Mouse (Mus musculus) layer of hippocampus, adult 18-20 months (tissue): ENCODE results near the gene Cox19. TPM values are rescaled to one million over a fixed set of nuclear protein-coding genes. Genes with fewer than 3 reads are reported as not detected.

ENCODE experiments used
- DNase-seq, 2 experiments: peaks; one replicate each; pipeline ENCODE4 v3.0.0; 2022; ENCODE audit warnings: low spot score in 2 of 2
- total RNA-seq, 2 experiments: library from RNA; stranded (reverse); gene quantifications; 2 replicates each; pipeline ENCODE4 v1.2.3; 2021

Gene Cox19
- total RNA-seq, 2 experiments from 2014 or later: 65.3 to 71.1 TPM

DNA sequence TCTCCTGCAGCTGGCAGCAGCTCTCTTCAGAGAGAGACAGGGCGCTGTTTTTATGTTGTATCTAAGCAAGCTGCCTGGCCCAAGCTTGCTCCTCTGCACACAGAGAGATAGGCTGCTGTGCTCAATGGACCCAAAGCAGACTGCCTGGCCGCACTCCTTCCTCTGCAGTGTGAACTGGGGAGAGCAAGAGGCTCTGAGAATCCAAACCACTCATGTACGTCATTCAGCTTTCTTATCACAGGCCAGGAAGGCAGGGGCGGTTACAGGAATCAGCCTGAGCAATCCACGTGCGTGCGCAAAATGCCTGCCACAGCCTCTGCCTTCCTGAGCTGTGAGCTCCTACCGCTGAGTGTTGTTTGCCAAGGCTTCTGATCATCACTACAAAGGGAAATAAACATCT is 31.5 kb upstream of the Cox19 start:
- DNase-seq: peak in 1 of 2 experiments; percentile 61

DNA sequence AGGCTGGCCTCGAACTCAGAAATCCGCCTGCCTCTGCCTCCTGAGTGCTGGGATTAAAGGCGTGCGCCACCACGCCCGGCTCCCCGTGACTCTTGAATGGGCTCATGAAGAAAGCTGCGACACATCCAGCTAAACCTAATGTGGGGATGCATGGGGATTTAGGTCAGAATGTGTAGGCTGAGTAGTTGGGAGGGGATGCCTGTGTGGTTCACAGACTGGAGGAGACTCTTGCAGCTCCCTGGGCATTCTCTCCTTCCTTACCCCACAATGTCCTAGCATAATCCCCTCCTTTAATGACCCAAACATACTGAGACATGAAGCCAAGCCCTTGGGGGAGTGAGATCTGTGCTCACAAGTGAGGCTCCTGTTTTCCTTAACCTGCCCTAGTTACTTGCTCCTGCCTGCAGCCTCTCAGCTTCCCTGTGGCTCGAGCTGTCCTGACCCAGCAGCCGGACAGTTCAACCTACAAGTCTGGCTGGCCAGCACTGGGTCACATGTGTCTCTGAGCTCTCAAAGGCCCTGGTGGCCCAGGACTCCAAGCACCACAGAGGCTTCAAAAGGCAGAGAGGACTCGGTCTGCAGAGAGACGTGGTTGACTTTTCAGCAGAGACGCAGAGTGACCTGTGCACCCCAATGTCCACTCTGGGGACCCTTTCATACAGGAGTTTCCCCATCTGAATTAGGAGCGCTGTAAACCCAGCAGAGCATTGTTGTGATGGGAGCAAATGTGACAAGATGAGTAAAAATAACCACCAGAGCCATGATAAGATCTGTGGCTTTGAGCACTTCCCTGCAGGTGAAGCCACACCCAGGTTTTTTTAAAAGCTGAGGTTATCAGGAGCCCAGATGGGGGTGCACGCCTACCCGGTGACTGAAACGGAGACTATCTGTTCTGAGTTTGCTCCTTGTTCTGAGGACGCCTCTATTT is 30.6 kb upstream of the Cox19 start:
- DNase-seq: no peak

DNA sequence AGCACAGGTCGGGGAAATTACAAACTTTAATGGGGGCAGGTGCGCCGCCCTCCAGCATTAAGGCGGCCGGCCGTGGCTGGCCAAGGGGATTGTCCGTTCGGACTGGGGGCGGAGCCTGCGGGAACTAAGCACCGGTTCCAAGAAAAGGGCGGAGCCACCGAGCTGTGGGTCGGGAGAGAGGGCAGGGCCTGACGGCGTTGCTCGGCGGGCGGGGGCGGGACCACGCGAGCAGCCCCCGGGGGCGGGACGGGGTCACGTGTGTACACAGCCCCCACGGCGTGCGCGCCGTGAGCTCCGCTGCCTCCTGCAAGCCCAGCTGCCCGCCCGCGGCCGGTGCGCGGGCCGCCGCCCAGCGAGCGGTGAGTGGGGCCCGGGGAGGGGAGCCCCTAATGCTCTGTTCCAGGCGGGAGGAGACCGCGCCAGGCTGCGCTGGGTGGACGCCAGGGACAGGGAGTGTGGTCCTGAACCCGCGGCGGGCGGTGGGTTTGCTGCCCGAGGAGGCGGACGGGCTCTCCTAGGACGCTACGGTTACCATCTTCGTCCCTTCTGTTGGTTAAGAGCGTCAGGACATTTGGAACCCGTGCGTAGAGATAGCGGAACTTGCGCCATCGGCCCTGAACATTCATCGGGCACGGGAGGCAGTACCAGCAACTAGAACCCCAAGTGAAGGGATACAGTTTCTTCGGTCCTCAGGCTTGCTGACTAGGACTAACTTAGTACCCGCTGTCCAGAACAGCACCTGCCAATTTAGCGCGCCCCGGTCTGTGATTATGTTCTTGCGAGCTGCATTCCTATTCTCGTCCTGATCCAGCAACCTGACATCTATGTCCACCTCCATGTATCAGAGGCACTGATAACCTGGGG is 29.4 kb upstream of the Cox19 start:
- DNase-seq: peak; percentile 71 to 87

DNA sequence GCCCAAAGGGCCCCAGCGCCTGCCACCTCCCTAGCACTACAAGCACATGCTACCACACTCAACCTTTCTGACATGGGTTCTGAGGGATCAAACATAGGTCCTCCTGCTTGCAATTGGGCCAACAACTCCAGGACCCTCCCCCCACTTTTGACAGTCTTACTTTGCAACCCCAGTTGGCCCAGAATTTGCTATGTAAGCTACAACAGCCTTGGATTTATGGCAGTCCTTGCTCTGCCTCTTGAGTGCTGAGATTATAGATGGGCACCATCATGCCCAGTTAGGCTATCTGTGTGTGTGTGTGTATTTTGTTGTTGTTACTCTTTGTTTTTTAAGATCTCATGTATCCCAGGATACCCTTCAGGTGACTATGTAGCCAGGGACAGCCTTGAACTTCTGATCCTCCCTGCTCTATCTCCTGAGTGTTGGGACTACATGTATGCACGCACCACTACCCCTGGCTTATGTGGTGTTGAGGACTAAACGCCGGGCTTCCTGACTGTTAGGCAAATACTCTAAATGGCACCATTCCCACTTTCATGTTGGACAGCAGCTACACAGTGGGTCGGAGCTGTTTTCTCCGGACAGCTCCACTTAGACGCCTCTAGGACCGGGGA is 28.7 kb upstream of the Cox19 start:
- DNase-seq: no peak

DNA sequence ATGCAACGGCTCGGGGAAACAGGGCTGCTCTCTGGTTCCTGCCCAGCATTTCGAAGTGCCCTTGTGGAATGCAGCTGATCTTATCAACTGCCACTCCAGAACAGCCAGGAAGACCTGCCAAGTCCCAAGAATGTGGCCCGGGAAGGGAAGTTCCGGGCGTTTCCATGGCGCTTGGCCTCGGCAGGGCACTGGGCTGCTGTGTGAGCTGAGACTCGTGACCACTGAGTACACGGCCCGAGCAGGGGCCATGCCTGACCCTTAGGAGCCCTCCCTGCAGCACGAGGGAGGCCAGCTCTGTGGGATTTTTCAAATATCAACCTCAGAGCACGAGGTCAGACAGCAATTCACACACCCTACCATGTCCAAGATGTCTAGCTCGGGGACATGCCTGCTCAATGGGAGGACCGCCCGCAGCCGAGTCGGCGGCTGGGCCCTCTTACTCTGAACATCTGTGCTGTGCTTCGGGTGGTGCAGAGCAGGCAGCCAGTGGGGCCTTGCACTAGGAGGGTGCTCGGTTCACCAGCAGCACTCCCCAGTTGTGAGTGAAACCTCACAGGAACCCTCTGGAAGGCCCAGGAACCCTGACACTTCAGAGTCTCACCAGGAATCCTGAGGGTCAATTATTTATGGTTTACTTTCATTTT is 27.9 kb upstream of the Cox19 start:
- no peak for DNase-seq

DNA sequence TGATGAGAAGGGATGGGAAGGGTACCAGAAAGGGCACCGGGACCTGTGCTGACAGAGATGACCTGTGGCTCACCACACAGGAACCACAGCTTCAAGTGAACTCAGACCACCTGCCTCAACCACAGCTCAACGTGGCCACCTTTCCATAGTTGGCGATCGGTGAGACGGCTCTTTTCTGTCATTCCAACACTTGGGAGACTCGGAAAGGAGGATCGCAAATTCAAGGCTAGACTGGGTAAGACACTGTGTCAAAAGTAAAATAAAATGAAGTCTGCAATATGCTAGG is 27.0 kb upstream of the Cox19 start:
- DNase-seq: no peak

DNA sequence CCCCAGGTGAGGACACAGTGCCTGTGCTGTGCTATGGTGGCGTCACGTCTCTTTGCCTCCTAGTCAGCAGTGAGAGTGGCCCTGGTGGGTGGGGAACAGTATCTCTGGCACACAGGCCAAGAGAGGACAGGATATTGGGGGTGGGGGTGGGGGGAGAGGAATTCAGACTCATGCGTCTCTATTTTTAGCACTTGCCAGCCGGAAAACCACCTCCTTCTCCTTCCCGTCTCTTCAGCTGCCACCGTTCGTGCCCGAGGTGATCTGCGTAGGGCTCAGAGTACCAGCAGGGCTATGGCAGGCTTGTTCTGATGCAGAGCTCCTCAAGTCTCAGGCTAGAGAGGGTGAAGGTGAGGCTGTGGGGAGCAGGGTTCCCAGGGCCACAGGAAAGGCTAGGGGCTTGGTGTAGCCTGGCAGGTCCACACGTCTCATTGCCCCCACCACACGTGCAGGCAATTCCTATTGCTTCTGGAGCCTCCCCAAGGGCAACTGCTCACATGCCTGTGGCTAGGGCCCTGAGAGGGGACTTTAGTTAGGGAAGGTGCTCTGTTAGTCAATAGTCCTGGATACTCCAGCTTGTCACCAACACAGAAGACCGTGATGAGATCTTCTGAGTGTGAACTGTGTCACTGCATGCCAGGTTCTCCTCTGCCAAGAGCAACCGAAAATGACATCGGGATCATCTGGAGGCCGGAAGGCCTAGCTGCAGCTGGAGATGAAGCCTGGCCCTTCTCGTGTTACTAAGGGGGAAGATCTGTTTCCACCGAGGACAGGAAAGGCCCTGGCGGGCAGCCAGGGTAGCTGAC is 26.5 kb upstream of the Cox19 start, which contains the start of gene Gpr146:
TSS of gene Gpr146 (plus strand) at position 230 of the 803 bp plus-strand sequence.
- no peak for DNase-seq

DNA sequence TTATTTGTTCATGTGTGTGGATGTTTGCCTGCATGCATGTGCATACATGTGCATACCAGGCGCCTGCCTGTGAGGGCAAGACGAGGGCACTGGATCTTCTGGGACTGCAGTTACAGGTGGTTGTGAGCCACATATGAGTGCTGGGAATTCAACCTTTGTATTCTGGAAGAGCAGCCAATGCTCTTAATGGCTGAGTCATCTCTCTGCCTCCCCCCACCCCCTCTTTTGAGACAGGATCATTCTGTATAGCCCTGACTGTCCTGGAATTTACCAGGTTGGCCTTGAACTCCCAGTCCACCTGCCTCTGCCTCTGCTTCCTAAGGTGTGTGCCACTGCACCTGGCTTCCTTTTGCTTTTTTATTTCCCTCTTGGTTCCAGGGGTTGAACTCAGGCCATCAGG is 23.6 kb upstream of the Cox19 start:
- DNase-seq: no peak

DNA sequence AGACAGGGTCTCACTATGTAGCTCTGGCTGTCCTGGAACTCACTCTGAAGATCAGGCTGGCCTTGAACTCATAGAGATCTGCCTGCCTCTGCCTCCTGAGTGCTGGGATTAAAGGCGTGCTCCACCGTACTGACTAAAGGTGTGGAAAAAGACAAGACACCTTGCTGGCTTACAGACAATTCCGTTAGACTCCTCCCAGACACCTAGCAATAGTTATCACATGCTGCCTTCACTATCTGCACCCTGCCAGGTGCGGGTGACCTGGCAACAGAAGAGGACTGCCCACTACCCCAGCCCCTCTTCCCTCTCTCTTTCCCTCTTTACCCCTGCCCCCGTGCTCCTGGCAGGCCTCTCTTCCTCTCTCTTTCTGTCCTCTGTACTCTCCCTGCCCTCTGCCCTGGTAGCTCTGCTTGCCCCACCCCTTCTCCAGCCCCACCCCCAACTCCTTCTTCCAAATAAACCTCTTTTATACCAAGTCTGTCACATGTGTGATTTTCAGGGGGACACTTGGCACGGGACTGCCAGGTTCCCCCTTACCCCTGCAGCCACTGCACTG is 22.7 kb upstream of the Cox19 start:
- no peak for DNase-seq

DNA sequence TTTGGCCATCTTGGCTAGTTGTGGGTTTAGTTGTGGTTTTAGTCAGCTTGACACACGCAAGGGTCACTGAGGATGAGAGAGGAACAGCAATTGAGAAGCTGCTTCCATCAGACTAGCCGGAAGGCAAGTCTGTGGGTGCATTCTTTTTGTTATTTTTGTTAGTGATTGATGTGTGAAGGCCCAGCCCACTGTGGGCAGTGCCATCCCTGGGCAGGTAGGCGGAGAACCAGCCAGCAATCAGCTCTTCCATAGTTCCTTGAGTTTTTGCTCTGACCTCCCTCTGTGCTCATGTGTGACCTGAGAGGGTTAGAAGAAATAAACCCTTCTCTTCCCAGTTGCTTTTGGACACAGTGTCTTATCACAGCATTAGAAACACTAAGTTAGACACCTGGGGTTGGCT is 21.9 kb upstream of the Cox19 start:
- DNase-seq: no peak

DNA sequence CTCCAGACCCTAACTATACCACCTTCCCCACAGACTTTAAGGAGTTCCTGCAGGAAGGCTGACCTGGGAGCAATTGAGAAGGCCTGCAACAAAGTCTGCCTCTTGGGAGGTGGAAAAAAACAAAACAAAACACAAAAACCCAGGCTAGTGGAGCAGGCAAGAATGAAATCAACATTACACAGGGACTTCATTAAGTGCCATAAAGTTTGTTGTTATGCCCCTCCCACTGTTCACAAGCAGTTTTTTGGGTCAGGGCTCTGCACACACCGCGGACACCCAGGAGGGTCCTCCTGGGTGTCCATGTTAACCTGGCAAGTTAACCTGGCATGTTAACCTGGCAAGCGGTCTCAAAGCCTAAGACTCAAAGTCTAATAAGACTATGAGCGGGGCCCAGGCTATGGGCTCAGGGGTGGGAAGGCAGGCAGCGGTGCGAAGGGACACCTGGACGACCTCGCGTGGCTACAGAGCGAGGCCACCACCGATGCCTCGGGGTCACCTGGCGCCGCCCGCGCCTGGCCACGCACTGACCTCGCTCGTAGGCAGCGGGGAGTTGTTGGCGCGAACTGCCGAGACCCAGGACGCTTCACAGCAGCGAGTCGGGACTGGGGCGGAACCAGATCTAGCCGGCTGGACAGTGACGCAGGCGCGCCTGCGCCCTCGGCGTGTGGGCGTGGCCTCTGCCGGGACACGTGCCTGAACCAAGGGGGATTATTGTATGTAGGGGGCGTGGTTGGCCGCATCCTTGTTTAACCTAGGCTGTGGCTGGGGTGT is 20.6 kb upstream of the Cox19 start:
- DNase-seq: peak; percentile 70 to 88

DNA sequence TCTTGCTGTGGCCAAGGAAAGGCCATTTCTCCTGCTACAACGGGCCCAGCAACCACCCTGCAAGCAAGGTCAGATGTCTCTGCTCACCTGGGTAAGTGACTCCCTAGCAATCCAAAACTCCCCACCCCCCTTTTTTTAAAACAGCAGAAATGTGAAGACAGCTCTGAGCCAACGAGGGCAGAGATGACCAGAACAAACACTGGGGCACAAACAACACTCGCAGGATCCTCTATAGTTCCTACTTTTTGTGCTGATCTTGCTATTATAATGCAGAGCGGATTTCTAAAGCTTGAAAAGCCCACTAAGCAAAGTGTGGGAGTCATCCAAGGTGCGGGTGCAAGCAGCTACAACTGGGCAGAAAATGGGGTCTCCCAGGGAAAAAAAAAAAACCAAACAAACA is 19.9 kb upstream of the Cox19 start:
- no peak for DNase-seq

DNA sequence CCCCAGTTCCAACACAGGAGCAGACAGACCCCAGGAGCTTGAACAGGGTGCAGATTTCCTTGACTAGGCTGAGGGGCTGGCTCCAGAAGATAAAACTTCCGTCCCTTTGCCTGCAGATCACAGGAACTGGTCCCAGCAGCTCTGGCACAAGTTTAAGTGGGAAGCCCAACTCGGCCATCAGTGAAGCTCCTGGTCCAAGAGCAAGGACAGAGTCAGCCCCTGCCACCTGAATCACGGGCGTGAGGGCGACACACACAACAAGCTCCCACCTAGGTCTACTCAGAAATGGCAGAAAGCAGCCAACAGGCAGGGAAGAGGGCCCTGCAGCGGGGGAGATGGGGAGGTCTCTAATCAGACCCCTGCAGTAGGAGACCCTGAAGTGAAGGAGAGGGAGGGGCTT is 19.1 kb upstream of the Cox19 start:
- no peak for DNase-seq

DNA sequence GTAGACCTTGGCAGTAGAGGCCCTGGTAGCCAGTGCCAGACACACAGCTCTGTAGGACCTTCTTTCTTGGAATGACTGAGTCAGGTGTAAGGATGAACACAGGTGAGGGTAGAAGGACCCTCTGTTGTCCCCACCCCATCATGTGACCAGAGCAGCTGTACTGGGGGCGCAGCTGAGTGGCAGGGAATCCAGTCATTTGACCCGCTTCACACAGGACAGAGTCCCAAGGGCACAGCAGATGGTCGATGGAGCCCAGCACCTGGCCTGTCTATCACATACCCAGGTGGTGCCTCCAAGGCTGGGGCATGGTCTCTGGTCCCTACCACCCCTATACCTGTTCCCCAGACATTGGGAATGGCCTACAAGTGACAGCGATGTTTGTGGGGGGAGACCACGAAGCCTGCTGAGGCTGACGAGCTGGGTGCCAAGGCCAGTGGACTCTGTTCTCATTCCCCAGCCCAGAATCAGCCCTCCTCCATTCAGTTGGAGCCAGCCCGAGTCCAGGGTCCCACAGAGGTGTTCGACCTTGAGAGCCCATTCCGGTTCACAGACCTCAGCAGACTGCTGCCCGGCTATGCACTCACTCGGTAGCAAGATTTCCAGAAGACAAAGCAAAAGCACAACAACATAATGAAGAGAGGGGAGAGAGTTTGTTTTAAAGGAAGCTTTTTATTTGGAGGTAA is 17.6 kb upstream of the Cox19 start:
- DNase-seq: no peak

DNA sequence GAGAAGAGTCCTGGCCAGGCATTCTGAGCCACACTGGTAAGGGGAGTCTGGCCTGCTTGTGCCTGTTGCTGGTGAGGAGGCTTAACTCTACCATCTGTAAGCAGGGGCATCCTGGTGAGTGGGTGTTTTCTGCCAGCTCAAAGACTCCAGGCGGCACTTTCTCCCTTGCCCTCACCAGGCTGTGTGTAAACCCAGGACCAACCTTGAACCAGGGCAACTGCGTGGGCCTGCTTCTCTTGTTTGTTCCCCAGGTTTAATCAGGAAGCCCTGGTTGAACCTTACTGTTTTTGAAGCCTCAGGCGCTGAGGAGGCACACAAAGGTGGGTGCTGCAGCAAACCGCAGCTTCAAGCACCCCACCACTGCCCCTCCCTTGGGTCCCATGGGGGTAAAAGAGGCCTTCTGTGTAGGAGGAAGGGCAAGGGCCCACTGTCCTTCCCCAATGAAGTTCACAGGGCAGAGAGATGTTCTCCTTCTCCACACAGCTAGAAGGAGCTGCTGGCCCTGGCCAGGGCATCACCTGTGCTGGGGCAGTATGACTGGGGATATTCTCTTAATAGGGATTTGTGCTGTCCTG is 16.8 kb upstream of the Cox19 start:
- DNase-seq: no peak

DNA sequence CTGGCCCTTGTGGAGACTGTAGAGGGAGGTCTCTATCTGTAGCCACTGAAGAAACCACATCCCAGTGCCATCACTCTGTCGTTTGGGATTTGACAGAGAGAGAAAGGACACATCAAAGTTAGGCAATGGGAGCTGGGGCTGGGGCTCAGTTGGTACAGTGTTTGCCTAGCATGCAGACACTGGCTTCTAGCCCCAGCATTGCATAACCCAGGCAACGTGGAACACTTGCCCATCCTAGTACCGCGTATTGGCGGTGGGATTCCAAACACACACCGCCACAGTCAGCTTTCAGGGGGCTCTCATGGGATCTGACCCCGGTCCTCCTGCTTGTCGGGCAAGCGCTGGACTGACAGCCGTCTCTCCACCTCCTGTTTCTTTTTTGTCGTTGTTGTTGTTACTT is 15.3 kb upstream of the Cox19 start:
- no peak for DNase-seq

DNA sequence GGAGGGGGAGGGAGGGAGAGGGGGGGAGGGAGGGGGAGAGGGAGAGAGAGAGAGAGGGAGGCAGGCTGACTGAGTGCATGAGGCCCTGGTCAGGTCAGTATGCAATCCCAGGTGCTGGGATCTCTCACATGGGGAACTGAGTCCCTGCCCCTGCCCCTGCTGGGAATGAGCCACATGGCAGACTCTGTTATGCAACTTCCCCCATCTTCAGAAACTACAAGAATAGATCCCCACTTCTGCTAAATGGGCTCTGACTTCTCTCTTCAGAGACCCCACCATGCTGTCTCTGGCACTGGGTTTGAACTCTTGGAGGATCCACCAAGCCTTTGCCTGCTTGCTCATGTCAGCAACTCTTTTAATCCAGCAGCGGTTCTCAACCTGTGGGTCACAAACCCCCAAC is 14.6 kb upstream of the Cox19 start:
- no peak for DNase-seq

DNA sequence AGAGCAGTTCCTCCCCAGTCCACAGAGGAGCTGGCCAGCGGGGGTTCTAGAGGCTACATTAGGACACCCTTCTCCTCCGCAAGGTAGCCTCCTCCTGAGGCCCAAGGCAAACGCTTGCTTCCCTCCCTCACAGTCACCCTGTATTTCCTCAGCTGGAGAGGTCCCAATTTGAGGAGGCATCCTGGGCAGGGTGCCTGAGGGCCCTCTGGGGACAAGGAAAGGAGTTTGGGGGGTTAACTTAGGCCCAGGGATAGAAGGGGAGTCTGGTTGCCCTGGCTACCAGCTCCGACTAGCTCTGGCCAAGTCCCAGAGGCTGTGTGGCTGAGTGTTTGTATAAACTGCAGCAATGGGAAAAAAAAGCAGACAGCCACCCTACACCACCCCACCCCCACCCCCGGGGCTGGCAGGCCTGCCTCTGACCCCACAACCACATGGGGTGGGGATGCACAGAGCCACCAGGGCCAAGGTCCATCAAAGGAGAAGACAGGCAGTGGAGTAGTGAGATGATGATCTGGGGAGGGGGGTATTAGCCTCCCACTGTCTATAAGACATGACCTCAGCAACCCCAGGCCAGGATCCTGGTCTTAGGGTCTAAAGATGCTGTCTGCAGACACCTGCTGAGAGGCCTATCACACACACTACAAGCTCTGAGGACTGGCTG is 13.8 kb upstream of the Cox19 start:
- DNase-seq: no peak
